Mouse (Mus musculus): ENCODE data around the gene Cyp2j12. TPM values are rescaled to one million over a fixed set of nuclear protein-coding genes. Genes with fewer than 3 reads are reported as not detected.
"Not testable (repeated sequence)": the region's sequence is repeated elsewhere in the genome, so short reads cannot be mapped to it uniquely, and the experiment has no call there.

Cyp2j12 gene
- polyA plus RNA-seq, 1 experiment from 2014 or later = not detected

- Histone ChIP-seq H3K9me3 (ENCODE audit: low read length) (no peaks in the 10 kb centered on the region), H3K4me2 (replicated peaks; ENCODE audit: low read depth, low read length) (no peak overlapping the region), H3K4me1 (ENCODE audit: insufficient read depth, low read length) (no peaks in the 10 kb centered on the region), H3K36me3 (ENCODE audit: insufficient read depth, low read length) (no peaks in the 10 kb centered on the region), H3K27me3 (ENCODE audit: insufficient read depth, low read length) (no peaks in the 10 kb centered on the region), H3K27ac (ENCODE audit: low read length) (no peak overlapping the region), H3K9ac (replicated peaks; ENCODE audit: low read length) (no peak overlapping the region), H3K4me3 (ENCODE audit: low read length) (no peak overlapping the region)
- ATAC-seq (ENCODE audit: low FRiP score, low TSS enrichment) = no peak
Measured at GRCm38 (mm10) chr4:96091869-96092268, 49.1 kb downstream of the Cyp2j12 start.

- not testable (repeated sequence) for H3K36me3 ChIP-seq (ENCODE audit: insufficient read depth, low read length); H3K4me2 ChIP-seq (replicated peaks; ENCODE audit: low read depth, low read length); H3K9me3 ChIP-seq (ENCODE audit: low read length); H3K4me3 ChIP-seq (ENCODE audit: low read length); ATAC-seq (ENCODE audit: low FRiP score, low TSS enrichment); H3K9ac ChIP-seq (replicated peaks; ENCODE audit: low read length); H3K27ac ChIP-seq (ENCODE audit: low read length); H3K27me3 ChIP-seq (ENCODE audit: insufficient read depth, low read length); H3K4me1 ChIP-seq (ENCODE audit: insufficient read depth, low read length)
- WGBS = 55% methylated on average over 6 of the region's 6 CpGs
Measured at GRCm38 (mm10) chr4:96089356-96090048, 51.5 kb downstream of the Cyp2j12 start.

GRCm38 (mm10) chr4:96078308-96078707 is 62.6 kb downstream of the Cyp2j12 start:
- H3K4me2 ChIP-seq (replicated peaks; ENCODE audit: low read depth, low read length) = no peak overlapping the region
- no peaks in the 10 kb centered on the region for H3K9me3 ChIP-seq (ENCODE audit: low read length)
- no peak for ATAC-seq (ENCODE audit: low FRiP score, low TSS enrichment)
- H3K9ac ChIP-seq (replicated peaks; ENCODE audit: low read length) = no peak overlapping the region
- H3K4me1 ChIP-seq (ENCODE audit: insufficient read depth, low read length) = no peaks in the 10 kb centered on the region
- no peaks in the 10 kb centered on the region for H3K27me3 ChIP-seq (ENCODE audit: insufficient read depth, low read length)
- no peak overlapping the region for H3K4me3 ChIP-seq (ENCODE audit: low read length)
- H3K36me3 ChIP-seq (ENCODE audit: insufficient read depth, low read length) = no peaks in the 10 kb centered on the region
- H3K27ac ChIP-seq (ENCODE audit: low read length) = no peak overlapping the region

GRCm38 (mm10) chr4:96077261-96078125 is 63.5 kb downstream of the Cyp2j12 start, which contains the start of gene Cyp2j13:
TSS of gene Cyp2j13 (minus strand) at chr4:96077546.
- ATAC-seq (ENCODE audit: low FRiP score, low TSS enrichment) = peak; percentile 61; the same call in 1 of the 2 replicates
- peak within 1 kb of the TSS; percentile 50 for H3K4me2 ChIP-seq (replicated peaks; ENCODE audit: low read depth, low read length)
- no peaks in the 10 kb centered on the region for H3K36me3 ChIP-seq (ENCODE audit: insufficient read depth, low read length)
- H3K27me3 ChIP-seq (ENCODE audit: insufficient read depth, low read length) = no peaks in the 10 kb centered on the region
- no peaks in the 10 kb centered on the region for H3K4me1 ChIP-seq (ENCODE audit: insufficient read depth, low read length)
- peak within 1 kb of the TSS; percentile 28 for H3K4me3 ChIP-seq (ENCODE audit: low read length)
- no peaks in the 10 kb centered on the region for H3K9me3 ChIP-seq (ENCODE audit: low read length)
- H3K27ac ChIP-seq (ENCODE audit: low read length) = no peak within 1 kb of the TSS
- 8% methylated on average over 18 of the region's 20 CpGs for WGBS
- H3K9ac ChIP-seq (replicated peaks; ENCODE audit: low read length) = peak within 1 kb of the TSS; percentile 44; the same call in 1 of the 2 replicates

- Histone ChIP-seq H3K4me3 (ENCODE audit: low read length) (no peak overlapping the region), H3K27me3 (ENCODE audit: insufficient read depth, low read length) (no peaks in the 10 kb centered on the region), H3K4me2 (replicated peaks; ENCODE audit: low read depth, low read length) (no peak overlapping the region), H3K4me1 (ENCODE audit: insufficient read depth, low read length) (no peaks in the 10 kb centered on the region), H3K27ac (ENCODE audit: low read length) (no peak overlapping the region), H3K9ac (replicated peaks; ENCODE audit: low read length) (no peak overlapping the region), H3K9me3 (ENCODE audit: low read length) (no peaks in the 10 kb centered on the region), H3K36me3 (ENCODE audit: insufficient read depth, low read length) (no peaks in the 10 kb centered on the region)
- WGBS = 73% methylated on average over 2 of the region's 2 CpGs
- no peak for ATAC-seq (ENCODE audit: low FRiP score, low TSS enrichment)
Measured at GRCm38 (mm10) chr4:96062045-96062444, 78.9 kb downstream of the Cyp2j12 start.

GRCm38 (mm10) chr4:96060106-96060505 is 80.8 kb downstream of the Cyp2j12 start:
- no peak overlapping the region for H3K27ac ChIP-seq (ENCODE audit: low read length)
- no peak overlapping the region for H3K4me3 ChIP-seq (ENCODE audit: low read length)
- H3K36me3 ChIP-seq (ENCODE audit: insufficient read depth, low read length) = no peaks in the 10 kb centered on the region
- H3K4me2 ChIP-seq (replicated peaks; ENCODE audit: low read depth, low read length) = no peak overlapping the region
- 76% methylated on average over 2 of the region's 2 CpGs for WGBS
- no peak for ATAC-seq (ENCODE audit: low FRiP score, low TSS enrichment)
- H3K9me3 ChIP-seq (ENCODE audit: low read length) = no peaks in the 10 kb centered on the region
- no peaks in the 10 kb centered on the region for H3K27me3 ChIP-seq (ENCODE audit: insufficient read depth, low read length)
- no peaks in the 10 kb centered on the region for H3K4me1 ChIP-seq (ENCODE audit: insufficient read depth, low read length)
- H3K9ac ChIP-seq (replicated peaks; ENCODE audit: low read length) = no peak overlapping the region

Other genes starting within 250 kb of the Cyp2j12 start
- gene Hook1, start 173.9 kb downstream of the Cyp2j12 start, polyA plus RNA-seq (2015; fragmentation: Nextera tagmentation; extraction: Ambion mirVana) = 24.0 and 25.3 TPM in 2 replicates
- 5.1 and 5.3 TPM in 2 replicates for gene Cyp2j13, start 63.6 kb downstream of the Cyp2j12 start, polyA plus RNA-seq (2015; fragmentation: Nextera tagmentation; extraction: Ambion mirVana)
- 0.17 TPM in 1 of 2 replicates, not detected in the other for gene Cyp2j7, start 95.5 kb upstream of the Cyp2j12 start, polyA plus RNA-seq (2015; fragmentation: Nextera tagmentation; extraction: Ambion mirVana)
- 6.8 and 8.2 TPM in 2 replicates for gene Cyp2j11, start 207.5 kb upstream of the Cyp2j12 start, polyA plus RNA-seq (2015; fragmentation: Nextera tagmentation; extraction: Ambion mirVana)